Mouse (Mus musculus) gonadal fat pad, adult 2 months (tissue): ENCODE measurements around the gene Bicdl1. TPM values are rescaled to one million over a fixed set of nuclear protein-coding genes. Genes with fewer than 3 reads are reported as not detected.

Experiments used
- DNase-seq: peaks from one replicate; pipeline ENCODE4 v3.0.0-alpha.2; 2012; ENCODE audit warnings: low read depth
- polyA plus RNA-seq: library from polyadenylated mRNA; depleted of rRNA; stranded (reverse); fragments of >200 nt; gene quantifications from 2 replicates; pipeline ENCODE4 v1.2.3, GENCODE M21; 2012; rRNA removed

Bicdl1 gene
- polyA plus RNA-seq, 1 experiment = 56.8 TPM

DNA sequence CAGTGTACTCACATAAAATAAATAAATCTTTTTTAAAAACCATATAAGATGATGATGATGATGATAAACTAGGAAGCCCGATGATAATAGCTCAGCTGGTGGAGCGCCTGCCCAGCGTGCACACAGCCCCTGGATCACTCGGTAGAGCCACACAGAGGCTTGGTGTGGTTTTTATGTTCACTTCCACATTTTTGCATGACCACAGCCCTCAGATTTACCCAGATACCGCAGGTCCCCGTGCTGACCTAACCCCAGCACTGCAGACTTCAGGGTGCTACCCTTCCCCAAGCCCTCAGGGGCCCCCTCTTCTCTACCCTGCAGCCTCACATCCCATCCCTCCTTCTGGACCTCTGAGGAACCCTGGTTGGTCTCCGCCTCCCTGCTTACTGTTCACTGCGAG is 103.3 kb downstream of the Bicdl1 start:
- no peak for DNase-seq

DNA sequence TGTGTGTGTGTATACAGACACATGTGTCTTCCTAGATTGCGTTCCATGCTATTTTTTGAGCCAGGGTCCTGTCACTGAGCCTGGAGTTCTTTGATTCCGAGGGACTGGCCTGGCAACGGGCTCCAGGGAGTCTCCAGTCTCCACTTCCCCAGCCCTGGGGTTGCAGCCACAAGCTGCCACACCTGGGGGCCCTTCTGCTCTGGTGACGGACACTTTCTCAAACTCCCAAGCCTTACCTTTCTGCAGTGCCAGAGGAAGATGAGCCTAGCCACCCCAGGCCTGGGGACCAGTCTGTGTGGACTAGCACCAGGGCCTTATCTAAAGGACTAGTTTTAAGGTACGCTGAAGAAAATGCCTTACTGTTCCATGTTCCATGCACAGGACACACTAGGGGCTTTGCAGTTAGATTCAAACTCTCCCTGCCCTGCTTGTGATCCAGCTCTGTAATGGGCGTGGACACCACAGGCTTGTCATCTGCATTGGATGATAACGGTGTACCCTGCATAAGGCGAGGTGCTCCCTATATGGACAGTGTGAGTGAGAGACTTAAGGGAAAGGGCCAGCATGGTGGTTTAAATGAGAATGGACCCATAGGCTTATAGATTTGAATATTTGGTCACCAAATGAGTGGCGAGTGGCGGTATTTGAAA is 105.1 kb downstream of the Bicdl1 start:
- no peak for DNase-seq

DNA sequence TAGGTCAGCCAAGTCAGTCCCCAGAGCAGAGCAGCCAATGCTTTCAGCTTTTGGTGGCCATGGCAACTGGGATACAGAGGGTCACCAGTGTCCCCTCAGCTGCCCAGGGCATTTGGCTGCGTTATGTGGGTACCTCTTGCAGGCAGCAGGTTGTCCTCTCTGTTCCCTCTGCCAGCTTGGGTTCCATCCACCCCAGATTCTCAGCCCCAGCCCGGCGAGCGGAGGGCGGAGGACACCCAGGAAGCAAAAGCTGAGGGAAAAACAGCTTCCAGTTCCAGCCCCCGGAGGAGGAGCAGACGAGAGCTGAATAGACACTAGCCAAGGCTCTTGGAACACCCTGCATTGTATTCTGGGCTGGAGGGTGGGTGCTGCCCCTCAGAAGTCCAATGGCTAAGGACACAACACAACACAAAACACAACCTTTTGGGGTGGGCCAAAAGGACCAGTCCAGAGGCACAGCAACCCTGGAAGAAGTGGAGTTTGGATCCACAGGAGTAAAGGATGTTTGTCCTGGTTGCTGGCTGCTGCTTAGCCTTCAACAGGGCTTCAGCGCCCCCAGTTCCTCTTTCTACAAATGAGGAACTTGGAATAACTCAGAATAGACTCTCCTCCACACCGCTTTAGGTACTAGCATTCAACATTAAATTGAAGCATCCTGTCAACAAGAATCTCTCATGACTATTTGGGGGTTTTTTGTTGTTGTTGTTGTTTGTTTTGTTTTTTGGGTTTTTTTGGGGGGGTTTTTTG is 107.6 kb downstream of the Bicdl1 start:
- no peak for DNase-seq

DNA sequence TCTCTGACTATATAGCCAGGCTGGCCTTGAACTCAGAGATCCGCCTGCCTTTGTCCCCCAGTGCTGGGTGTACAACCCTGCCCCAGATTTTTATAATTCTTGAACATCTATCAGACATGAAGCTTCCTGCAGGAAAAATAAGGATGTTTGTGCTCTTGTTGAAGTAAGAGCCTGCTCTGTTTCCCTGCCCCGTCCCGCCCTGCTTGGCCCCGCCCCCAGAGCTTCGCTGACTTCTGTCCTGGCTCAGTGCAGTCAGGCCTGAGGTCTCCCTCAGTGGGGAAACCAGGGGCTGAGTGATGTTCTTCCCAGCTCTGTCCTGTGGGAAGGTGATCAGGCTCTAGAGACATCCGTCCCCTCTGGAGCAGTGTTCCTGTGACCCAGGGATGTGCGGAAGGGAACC is 108.7 kb downstream of the Bicdl1 start:
- DNase-seq = no peak

DNA sequence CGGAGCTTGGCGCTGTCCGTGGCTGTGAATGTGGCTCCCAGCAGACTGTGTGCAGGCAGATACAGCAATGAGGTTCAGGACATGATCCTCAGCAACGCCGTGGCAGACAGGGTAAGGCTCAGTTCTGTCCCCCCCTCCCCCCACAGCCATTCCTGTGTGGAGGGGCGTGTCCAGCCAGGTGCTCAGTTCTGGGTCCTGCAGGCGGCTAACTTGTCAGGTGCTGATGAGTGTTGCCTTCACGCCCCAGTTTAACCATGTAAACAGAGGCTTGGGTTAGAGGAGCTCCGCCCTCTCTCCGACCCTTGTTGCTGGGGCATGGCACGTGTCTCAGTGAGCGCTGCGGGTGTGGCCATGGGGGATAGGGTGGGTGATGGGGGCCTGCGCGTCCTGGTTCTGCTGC is 111.7 kb downstream of the Bicdl1 start:
- DNase-seq = no peak

DNA sequence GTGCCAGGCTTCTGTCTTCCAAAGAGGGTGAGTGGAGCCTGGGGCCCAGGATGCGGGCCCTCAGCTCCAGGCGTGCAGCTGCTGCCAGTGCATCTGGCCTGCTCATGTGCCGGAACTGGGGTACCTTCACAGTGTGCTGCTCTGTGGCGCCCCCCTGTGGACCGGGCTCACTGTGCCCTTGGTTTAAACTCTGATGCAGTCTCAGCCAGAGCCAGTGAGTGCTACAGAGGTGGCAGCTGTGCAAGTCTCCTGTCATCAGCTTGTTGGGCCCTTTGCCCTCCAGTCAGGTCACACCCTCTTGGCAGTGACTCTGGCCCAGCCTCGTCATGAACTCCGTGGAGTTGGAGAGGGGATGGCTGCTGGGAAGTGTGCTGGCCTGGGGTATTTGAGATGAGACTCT is 116.5 kb downstream of the Bicdl1 start:
- DNase-seq = no peak

DNA sequence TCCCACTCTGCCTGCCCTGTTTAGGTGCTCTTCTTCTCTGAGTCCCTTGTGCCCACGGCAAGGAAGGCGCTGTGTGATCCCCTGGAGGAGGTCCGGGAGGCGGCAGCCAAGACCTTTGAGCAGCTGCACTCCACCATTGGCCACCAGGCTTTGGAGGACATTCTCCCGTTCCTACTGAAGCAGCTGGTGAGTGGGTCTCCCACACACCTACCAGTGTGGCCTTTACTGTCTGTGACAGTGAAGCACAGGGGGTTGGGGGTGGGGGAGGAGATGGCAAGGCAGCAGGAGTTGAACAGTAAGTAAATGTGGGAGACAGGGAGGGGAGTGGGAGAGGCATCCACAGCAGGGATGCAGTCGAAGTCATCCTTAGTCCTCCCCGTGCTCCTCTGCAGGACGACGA is 118.1 kb downstream of the Bicdl1 start:
- no peak for DNase-seq

DNA sequence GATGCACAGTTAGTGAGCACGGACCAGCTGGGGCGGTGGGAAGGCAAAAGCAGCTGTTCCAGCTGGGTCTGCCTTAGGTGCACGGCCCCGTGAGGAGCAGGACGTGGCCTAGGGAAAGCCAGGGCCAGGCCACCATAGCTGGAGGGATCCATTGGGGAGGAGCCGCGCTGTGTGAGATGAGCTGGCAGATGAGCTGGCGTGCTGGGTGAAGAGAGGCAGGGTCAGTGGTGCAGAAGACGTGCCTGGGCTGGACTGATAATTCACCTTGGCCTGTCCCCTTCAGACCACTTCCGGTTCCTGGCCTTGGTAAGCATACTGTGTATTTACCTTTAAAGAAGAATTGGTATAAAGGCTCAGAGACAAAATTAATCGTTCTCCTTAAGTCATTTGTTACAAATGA is 119.9 kb downstream of the Bicdl1 start:
- no peak for DNase-seq

DNA sequence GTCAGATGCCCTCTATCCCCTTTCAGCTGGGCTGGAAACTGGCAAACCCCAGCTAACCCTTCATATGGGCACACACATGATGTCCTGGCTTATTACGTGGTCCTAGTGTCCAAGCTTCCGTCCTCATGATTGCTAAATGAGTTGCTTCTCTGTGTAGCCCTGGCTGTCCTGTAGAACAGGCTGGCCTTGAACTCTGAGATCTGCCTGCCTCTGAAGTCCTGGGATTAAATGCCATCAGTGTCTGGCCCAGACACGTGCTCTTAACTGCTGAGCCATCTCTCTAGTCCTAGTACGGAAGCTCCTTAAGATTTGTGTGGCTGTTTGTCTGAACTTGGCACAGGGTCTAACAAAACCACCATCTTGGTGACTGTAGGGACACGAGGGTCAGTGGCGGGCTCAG is 127.9 kb downstream of the Bicdl1 start:
- no peak for DNase-seq

Other genes with a start within 250 kb of the Bicdl1 start
- 44.3 and 51.1 TPM in 2 replicates for gene Sirt4, start 246.9 kb downstream of the Bicdl1 start, polyA plus RNA-seq
- 97.9 and 102 TPM in 2 replicates for gene Pxn, start 224.9 kb downstream of the Bicdl1 start, polyA plus RNA-seq
- gene Rplp0, start 172.2 kb downstream of the Bicdl1 start, polyA plus RNA-seq = 2,579 and 2,812 TPM in 2 replicates
- 51.4 and 51.7 TPM in 2 replicates for gene Gcn1l1, start 166.4 kb downstream of the Bicdl1 start, polyA plus RNA-seq
- gene Rab35, start 99.7 kb downstream of the Bicdl1 start, polyA plus RNA-seq = 42.8 and 51.2 TPM in 2 replicates
- 2.3 and 2.9 TPM in 2 replicates for gene Cit, start 113.7 kb upstream of the Bicdl1 start, polyA plus RNA-seq